Mouse (Mus musculus) embryonic facial prominence, embryonic 10.5 days (tissue): ENCODE results near the gene Wrap53. TPM values are rescaled to one million over a fixed set of nuclear protein-coding genes. Genes with fewer than 3 reads are reported as not detected.
A peak's percentile ranks its signal among the peaks of the same experiment; 100 is the strongest.

Source experiments
- DNase-seq: peaks from one replicate; pipeline ENCODE4 v3.0.0-alpha.2; 2017; ENCODE audit warnings: low spot score
- H3K27ac ChIP-seq: fragments of 300-500 bp; sonication (generic); replicated peaks from 2 replicates; pipeline ENCODE4 v1.5.1; 2016; ENCODE audit warnings: mild to moderate bottlenecking
- H3K27me3 ChIP-seq: fragments of 300-500 bp; sonication (generic); replicated peaks from 2 replicates; pipeline ENCODE4 v1.6.1; 2016; ENCODE audit warnings: low read depth, mild to moderate bottlenecking; ENCODE audit not compliant: poor library complexity, severe bottlenecking
- H3K36me3 ChIP-seq: fragments of 300-500 bp; sonication (generic); replicated peaks from 2 replicates; pipeline ENCODE4 v1.6.1; 2016; ENCODE audit warnings: mild to moderate bottlenecking, moderate library complexity
- H3K4me1 ChIP-seq: fragments of 300-500 bp; sonication (generic); 2 replicates; pipeline ENCODE4 v1.6.1; 2016
- H3K4me3 ChIP-seq: fragments of 300-500 bp; sonication (generic); 2 replicates; pipeline ENCODE4 v1.5.1; 2016; ENCODE audit warnings: mild to moderate bottlenecking, moderate library complexity
- H3K9me3 ChIP-seq: fragments of 300-500 bp; sonication (generic); 2 replicates; pipeline ENCODE4 v1.6.1; 2016; ENCODE audit warnings: mild to moderate bottlenecking
- WGBS: fragments of 180-500 bp; shearing (Covaris S2); methylation state at CpG from one replicate; pipeline ENCODE4 v1.1.7; 2016; 5-methylcytosine and 5-hydroxymethylcytosine counted together
- polyA plus RNA-seq: library from polyadenylated mRNA; unstranded; fragments of >200 nt; fragmentation: Nextera tagmentation; extraction: Ambion mirVana; gene quantifications from 2 replicates; pipeline ENCODE4 v1.2.1, GENCODE M21; 2016

Gene Wrap53
- polyA plus RNA-seq, 1 experiment from 2014 or later = 43.5 TPM

DNA sequence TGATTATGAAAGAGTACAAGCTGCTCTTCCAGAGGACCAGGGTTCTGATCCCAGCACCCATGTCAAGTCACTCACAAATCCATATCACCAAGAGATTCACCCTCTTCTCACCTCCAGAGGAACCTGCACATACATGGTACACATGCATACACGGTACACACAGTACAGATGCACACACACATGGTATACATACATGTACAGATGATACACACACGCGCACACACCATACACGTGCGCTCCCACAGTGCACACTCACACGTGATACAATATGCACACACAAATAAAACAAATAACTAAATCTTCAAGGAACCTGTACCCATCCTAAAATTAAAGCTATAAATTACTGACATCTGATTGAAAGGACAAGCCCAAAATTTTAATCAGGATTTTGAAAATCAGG is 14.8 kb upstream of the Wrap53 start:
- peaks cover 57% of the 10 kb centered on the region for H3K36me3 ChIP-seq
- H3K27ac ChIP-seq = no peak overlapping the region
- H3K9me3 ChIP-seq = no peaks in the 10 kb centered on the region
- WGBS = 96% methylated on average over 6 of the region's 6 CpGs
- no peaks in the 10 kb centered on the region for H3K27me3 ChIP-seq
- peaks cover 8% of the 10 kb centered on the region for H3K4me1 ChIP-seq
- DNase-seq = no peak
- no peak overlapping the region for H3K4me3 ChIP-seq

- H3K9me3 ChIP-seq = no peaks in the 10 kb centered on the region
- H3K27me3 ChIP-seq = no peaks in the 10 kb centered on the region
- H3K36me3 ChIP-seq = peaks cover 78% of the 10 kb centered on the region
- no peaks in the 10 kb centered on the region for H3K4me1 ChIP-seq
- WGBS = 86% methylated on average over 4 of the region's 4 CpGs
- no peak for DNase-seq
- H3K27ac ChIP-seq = no peak overlapping the region
- no peak overlapping the region for H3K4me3 ChIP-seq
Observed at GRCm38 (mm10) chr11:69592799-69593198, 12.7 kb upstream of the Wrap53 start.

DNA sequence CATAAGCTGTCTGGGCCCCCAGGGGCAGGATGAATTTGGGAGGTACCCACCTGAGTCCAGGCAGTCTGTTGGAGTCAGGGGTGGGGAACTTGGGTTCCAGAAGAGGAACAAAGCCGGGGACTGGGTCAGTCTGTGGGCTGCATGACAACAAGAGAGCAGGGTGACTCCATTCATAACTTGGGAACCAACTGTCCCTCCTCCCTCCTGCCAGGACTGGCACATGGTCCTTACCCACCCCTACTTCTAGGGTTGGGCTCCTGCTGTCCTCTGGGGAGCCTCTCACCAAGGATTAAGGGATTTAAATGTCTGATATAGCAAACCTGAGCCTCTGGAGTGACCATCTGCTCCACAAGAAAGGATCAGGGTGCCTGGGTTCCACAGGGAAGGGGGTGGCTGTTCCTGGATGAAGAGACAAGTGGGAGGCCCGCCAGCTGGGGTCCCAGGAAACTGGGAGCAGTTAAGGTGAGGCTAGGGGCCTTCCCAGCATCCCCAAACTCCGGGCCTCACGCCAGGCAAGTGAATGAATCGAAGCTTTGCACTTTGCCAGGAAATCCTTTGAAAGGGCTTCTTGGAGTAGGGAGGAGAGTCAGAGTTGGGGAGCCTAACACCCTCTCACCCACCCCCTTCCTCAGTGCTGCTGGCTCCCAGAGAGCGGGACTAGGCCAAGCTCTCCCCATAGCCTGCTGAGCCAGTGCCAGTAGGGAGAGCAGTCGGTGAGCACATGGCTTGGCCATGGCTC is 12.0 kb upstream of the Wrap53 start:
- WGBS = 83% methylated on average over 7 of the region's 7 CpGs
- Histone ChIP-seq H3K36me3 (peaks cover 85% of the 10 kb centered on the region), H3K4me3 (no peak overlapping the region), H3K4me1 (no peaks in the 10 kb centered on the region), H3K27ac (no peak overlapping the region), H3K9me3 (no peaks in the 10 kb centered on the region), H3K27me3 (no peaks in the 10 kb centered on the region)
- no peak for DNase-seq

DNA sequence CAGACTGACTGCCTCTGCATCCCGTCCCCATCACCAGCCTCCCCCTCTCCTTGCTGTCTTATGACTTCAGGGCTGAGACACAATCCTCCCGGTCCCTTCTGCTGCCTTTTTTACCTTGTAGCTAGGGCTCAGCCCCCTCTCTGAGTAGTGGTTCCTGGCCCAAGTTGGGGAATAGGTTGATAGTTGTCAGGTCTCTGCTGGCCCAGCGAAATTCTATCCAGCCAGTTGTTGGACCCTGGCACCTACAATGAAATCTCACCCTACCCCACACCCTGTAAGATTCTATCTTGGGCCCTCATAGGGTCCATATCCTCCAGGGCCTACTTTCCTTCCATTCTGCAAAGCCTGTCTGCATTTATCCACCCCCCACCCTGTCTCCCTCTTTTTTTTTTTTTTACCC is 11.4 kb upstream of the Wrap53 start:
- Histone ChIP-seq H3K9me3 (no peaks in the 10 kb centered on the region), H3K36me3 (peaks cover 91% of the 10 kb centered on the region), H3K4me1 (no peaks in the 10 kb centered on the region), H3K27ac (no peak overlapping the region), H3K27me3 (no peaks in the 10 kb centered on the region), H3K4me3 (no peak overlapping the region)
- 81% methylated on average over 3 of the region's 3 CpGs for WGBS
- no peak for DNase-seq

DNA sequence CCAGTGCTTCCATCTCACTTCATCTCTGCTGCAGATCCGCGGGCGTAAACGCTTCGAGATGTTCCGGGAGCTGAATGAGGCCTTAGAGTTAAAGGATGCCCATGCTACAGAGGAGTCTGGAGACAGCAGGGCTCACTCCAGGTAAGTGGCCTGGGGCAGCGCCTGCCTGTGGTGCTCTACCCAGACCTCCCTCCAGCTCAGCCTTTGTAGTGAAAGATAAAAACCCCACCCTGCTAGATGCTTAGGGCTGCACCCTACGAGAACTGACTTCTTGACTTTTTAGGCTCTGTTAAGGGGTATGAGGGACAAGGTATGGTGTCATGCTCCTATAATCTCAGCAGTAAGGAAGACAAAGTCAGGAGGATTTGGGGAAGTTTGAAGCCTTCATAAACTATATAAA is 10.6 kb upstream of the Wrap53 start:
- peaks cover 95% of the 10 kb centered on the region for H3K36me3 ChIP-seq
- H3K9me3 ChIP-seq = no peaks in the 10 kb centered on the region
- DNase-seq = no peak
- no peaks in the 10 kb centered on the region for H3K27me3 ChIP-seq
- 94% methylated on average over 8 of the region's 8 CpGs for WGBS
- no peak overlapping the region for H3K27ac ChIP-seq
- H3K4me3 ChIP-seq = no peak overlapping the region
- 0 out of 2 replicates have a peak, but pooled peaks cover 7% of the 10 kb centered on the region for H3K4me1 ChIP-seq

GRCm38 (mm10) chr11:69589207-69589834 is 9.3 kb upstream of the Wrap53 start:
- Histone ChIP-seq H3K4me3 (no peak overlapping the region), H3K36me3 (peaks cover 91% of the 10 kb centered on the region), H3K27me3 (no peaks in the 10 kb centered on the region), H3K4me1 (0 out of 2 replicates have a peak, but pooled peaks cover 7% of the 10 kb centered on the region), H3K27ac (no peak overlapping the region), H3K9me3 (no peaks in the 10 kb centered on the region)
- 91% methylated on average over 22 of the region's 22 CpGs for WGBS
- DNase-seq = no peak

GRCm38 (mm10) chr11:69585718-69586325 is 5.8 kb upstream of the Wrap53 start:
- Histone ChIP-seq H3K4me3 (no peak overlapping the region), H3K27ac (no peak overlapping the region), H3K9me3 (no peaks in the 10 kb centered on the region), H3K27me3 (no peaks in the 10 kb centered on the region), H3K4me1 (peaks cover 18% of the 10 kb centered on the region), H3K36me3 (peaks cover 78% of the 10 kb centered on the region)
- WGBS = 86% methylated on average over 7 of the region's 7 CpGs
- no peak for DNase-seq

- 95% methylated on average over 13 of the region's 13 CpGs for WGBS
- no peaks in the 10 kb centered on the region for H3K27me3 ChIP-seq
- H3K4me3 ChIP-seq = no peak overlapping the region
- H3K36me3 ChIP-seq = peaks cover 69% of the 10 kb centered on the region
- H3K4me1 ChIP-seq = peaks cover 19% of the 10 kb centered on the region
- H3K27ac ChIP-seq = no peak overlapping the region
- H3K9me3 ChIP-seq = no peaks in the 10 kb centered on the region
- no peak for DNase-seq
Observed at GRCm38 (mm10) chr11:69584937-69585336, 4.9 kb upstream of the Wrap53 start.

GRCm38 (mm10) chr11:69584008-69584407 is 4.0 kb upstream of the Wrap53 start:
- H3K4me3 ChIP-seq = 0 out of 2 replicates have a peak overlapping the region, but pooled peaks have one; percentile 19
- H3K36me3 ChIP-seq = peaks cover 60% of the 10 kb centered on the region

DNA sequence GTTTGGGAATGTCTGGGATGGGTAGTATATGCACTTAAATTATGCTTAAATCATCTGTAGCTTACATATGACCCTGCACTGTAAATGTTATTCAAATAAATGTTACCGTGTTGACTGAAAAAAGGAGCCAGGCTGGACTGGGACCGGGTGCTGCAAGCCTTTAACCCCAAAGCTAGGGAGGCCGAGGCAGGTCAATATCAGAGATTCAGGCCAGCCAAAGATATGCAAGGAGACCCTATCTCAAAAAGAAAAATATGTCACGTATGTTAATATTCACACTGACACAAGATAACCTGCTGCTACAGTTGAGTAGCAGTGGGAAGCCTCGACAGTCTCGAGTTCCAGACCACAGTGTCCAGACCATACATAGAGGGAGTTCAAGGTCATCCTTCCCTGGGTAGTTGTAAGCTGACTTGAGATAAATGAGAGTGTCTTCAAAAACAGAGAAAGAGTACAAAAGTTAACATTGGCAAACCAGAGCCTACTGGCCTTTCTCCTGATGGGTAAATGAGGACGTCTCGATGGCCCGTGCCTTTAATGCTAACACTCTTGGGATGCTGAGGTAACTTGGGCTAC is 2.3 kb upstream of the Wrap53 start:
- DNase-seq = no peak
- H3K36me3 ChIP-seq = peaks cover 46% of the 10 kb centered on the region
- H3K9me3 ChIP-seq = no peaks in the 10 kb centered on the region
- peak overlapping the region; percentile 93 for H3K27ac ChIP-seq
- H3K27me3 ChIP-seq = no peaks in the 10 kb centered on the region
- H3K4me1 ChIP-seq = peaks cover 37% of the 10 kb centered on the region
- 66% methylated on average over 9 of the region's 9 CpGs for WGBS
- H3K4me3 ChIP-seq = peak overlapping the region; percentile 91

More at GRCm38 (mm10) chr11:69584008-69584407, 4.0 kb upstream of the Wrap53 start:
- peaks cover 25% of the 10 kb centered on the region for H3K4me1 ChIP-seq
- no peaks in the 10 kb centered on the region for H3K27me3 ChIP-seq
- no peak for DNase-seq
- H3K27ac ChIP-seq = no peak overlapping the region
- WGBS = 92% methylated on average over 7 of the region's 7 CpGs
- no peaks in the 10 kb centered on the region for H3K9me3 ChIP-seq

DNA sequence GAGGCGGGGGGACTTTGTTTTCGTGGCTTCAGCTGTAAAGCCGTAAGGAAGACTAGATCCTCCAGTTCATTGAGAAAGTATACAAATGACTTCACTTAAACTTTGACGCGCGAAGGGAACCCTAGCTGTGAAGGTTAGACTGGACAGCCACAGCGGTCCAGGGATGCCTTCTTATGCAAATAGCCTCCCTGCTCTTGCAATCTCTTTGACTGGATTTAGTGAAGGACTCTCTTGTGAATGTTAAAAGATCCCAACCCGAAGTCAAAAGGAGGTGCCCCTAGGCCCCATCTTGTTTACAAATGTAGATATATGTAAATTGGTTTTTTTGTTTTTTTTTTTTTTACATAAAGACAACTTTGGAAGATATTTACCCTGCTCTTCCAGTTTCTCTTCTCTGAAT is 1.8 kb upstream of the Wrap53 start:
- DNase-seq = no peak
- H3K9me3 ChIP-seq = no peaks in the 10 kb centered on the region
- H3K27me3 ChIP-seq = no peaks in the 10 kb centered on the region
- 2% methylated on average over 8 of the region's 8 CpGs for WGBS
- H3K36me3 ChIP-seq = peaks cover 46% of the 10 kb centered on the region
- H3K4me3 ChIP-seq = peak overlapping the region; percentile 91
- peak overlapping the region; percentile 93 for H3K27ac ChIP-seq
- peaks cover 42% of the 10 kb centered on the region for H3K4me1 ChIP-seq

- peak overlapping the region; percentile 93 for H3K27ac ChIP-seq
- peak overlapping the region; percentile 91 for H3K4me3 ChIP-seq
- H3K36me3 ChIP-seq = peaks cover 45% of the 10 kb centered on the region
- peak; percentile 96 for DNase-seq
- H3K9me3 ChIP-seq = no peaks in the 10 kb centered on the region
- WGBS = under 1% methylated on average over 36 of the region's 36 CpGs
- no peaks in the 10 kb centered on the region for H3K27me3 ChIP-seq
- H3K4me1 ChIP-seq = peaks cover 46% of the 10 kb centered on the region
Observed at GRCm38 (mm10) chr11:69581147-69581688, 1.2 kb upstream of the Wrap53 start.
